Comparison of ENCODE assay signal across 16 mouse cellular contexts in the genomic region with DNA sequence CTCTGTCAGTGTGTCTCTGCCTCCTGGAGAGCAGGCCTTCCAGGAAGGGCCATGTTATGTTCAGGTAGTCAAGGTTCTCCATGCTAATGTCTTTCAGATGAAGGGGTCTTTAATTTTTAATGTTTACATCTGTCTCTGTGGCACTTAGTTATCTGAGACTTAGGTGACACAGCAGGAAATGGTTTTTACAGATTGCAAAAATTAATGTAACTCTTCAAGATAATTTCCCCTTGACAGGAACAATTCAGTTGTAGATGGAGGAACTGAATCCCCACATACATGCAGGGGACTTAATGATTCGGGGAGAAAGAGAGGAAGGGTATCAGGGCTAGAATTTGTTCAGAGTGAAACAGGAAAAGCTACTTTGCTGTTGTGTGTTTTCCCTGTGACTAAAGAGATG.
"Had no signal": no experiment of that assay in that cellular context is flagged by ENCODE, and none has a peak within 500 bp of the region (broad histone marks: within the 10 kb centered on the region; RNA-seq: fewer than 3 reads in every experiment).

No protein-coding gene starts in this region.

- H3K9me3 ChIP-seq: neural tube, embryonic 12.5 days; neural tube, embryonic 13.5 days; neural tube, embryonic 15.5 days; stomach, embryonic 15.5 days had no signal

- H3K9ac ChIP-seq: neural tube, embryonic 12.5 days; neural tube, embryonic 13.5 days; neural tube, embryonic 15.5 days; stomach, embryonic 15.5 days had no signal

- DNase-seq: retina, postnatal 1 day; right cerebral cortex, adult 18-20 months; right cerebral cortex, postnatal 14 days; right cerebral cortex, postnatal 4 days; spleen, adult 18-20 months; thymus, adult 18-20 months; thymus, adult 2 months; thymus, postnatal 14 days; thymus, postnatal 25 days; thymus, postnatal 36 days; thymus, postnatal 4 days had no signal

- H3K27me3 ChIP-seq: neural tube, embryonic 12.5 days; neural tube, embryonic 13.5 days; neural tube, embryonic 15.5 days; stomach, embryonic 15.5 days had no signal

- H3K4me3 ChIP-seq: neural tube, embryonic 12.5 days; neural tube, embryonic 13.5 days; neural tube, embryonic 15.5 days; stomach, embryonic 15.5 days had no signal

- H3K27ac ChIP-seq: neural tube, embryonic 12.5 days; neural tube, embryonic 13.5 days; neural tube, embryonic 15.5 days; stomach, embryonic 15.5 days; stomach, postnatal 0 days had no signal
